Mouse (Mus musculus) bone marrow macrophage, adult 2 months (primary cell): ENCODE measurements at regions not wholly inside any gene's neighbourhood (a gene's known extent, or its start where the extent isn't known, plus 50 kb on each side); places are given as distances from the start of the nearest gene placed in this dataset.

Source experiments
- CTCF ChIP-seq: IDR thresholded peaks from 2 replicates; pipeline ENCODE4 v1.5.1; 2012; ENCODE audit warnings: low read depth, mild to moderate bottlenecking, low read length, moderate library complexity
- POLR2A ChIP-seq: IDR thresholded peaks from 2 replicates; pipeline ENCODE4 v1.6.1; 2012; ENCODE audit warnings: mild to moderate bottlenecking, low read depth, low read length, borderline replicate concordance

GRCm38 (mm10) chr10:44723845-44724244, 195.5 kb upstream of the Prdm1 start:
- TF ChIP-seq CTCF (no peak), POLR2A (no peak)
